Mouse (Mus musculus): ENCODE data around the gene Rab4a.
A peak's percentile ranks its signal among the peaks of the same experiment; 100 is the strongest.

Rab4a gene

GRCm38 (mm10) chr8:123854733-123855475, 49.1 kb downstream of the Rab4a start:
- DNase-seq, result no peak

DNA sequence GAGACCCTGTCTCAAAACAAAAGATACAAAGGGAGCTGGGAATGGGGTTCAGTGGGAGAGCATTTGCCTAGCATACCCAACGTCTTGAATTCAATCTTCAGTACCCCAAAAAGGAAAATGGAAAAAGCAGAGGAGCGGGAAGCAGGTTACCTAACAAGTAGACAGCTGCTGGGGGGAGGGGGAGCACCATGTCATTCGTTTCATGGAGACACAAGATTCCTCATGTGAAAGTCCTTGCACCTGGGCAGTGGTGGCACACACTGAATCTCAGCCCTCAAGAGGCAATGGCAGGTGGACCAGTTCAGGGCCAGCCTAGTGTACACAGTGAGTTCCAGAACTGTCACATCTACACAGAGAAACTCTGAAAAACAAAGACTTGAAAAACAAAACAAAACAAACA, 51.6 kb downstream of the Rab4a start:
- DNase-seq, result no peak

- DNase-seq, result peak; percentile 7
Observed at GRCm38 (mm10) chr8:123858574-123858940, 52.8 kb downstream of the Rab4a start.

GRCm38 (mm10) chr8:123858941-123859647, 53.3 kb downstream of the Rab4a start:
- peak; percentile 94 for DNase-seq

DNA sequence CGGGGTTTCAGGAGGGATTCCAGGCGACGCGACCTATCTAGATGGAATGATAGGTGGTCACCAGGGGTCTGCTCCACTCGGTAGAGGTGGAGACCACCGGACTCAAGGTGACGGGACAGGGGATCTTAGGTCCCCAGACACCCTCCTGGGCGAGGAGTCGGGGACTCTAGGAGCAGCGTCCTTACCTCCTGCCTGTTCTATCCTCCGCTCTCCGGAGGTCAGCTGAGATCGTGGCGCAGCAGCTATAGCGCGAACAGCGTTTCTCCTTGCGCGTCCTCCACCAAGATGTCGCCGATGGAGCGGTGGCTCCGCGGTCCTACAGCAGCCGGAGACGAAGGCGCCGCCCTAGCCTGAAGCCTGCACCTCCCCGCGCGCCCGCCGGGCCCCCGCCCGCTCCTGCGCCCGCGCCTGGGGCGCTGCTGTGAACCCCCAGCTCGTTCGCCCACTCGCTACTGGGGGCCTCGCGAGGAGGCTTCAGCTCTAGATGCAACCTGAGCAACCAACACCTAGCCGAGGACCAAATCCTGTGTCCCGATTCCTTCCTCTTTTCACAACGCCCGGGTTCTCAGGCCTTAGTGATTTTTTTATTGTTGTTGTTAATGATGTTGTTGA, 54.0 kb downstream of the Rab4a start, which contains the start of gene Ccsap:
TSS of gene Ccsap (minus strand) at position 562 of the 612 bp plus-strand sequence.
- DNase-seq, result peak; percentile 43

DNA sequence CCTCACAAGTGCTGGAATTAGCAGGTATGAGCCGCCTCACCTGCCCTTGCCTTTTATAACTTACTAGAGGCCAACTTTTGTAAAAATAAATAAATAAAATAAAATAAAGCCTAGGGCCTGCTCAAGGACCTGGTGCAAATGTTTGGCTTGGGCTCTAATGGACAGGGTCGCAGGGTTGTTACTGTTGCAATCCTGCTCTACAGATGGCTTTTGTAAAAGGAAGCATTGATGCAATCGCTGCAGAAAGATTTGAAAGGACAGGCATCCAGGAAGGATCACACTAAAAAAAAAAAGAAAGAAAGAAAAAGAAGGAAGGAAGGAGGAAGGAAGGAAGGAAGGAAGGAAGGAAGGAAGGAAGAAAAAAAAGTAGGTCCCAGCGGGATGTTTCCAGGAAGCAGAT, 54.6 kb downstream of the Rab4a start:
- no peak for DNase-seq

- DNase-seq, result no peak
Observed at GRCm38 (mm10) chr8:123865786-123866185, 60.0 kb downstream of the Rab4a start.

DNA sequence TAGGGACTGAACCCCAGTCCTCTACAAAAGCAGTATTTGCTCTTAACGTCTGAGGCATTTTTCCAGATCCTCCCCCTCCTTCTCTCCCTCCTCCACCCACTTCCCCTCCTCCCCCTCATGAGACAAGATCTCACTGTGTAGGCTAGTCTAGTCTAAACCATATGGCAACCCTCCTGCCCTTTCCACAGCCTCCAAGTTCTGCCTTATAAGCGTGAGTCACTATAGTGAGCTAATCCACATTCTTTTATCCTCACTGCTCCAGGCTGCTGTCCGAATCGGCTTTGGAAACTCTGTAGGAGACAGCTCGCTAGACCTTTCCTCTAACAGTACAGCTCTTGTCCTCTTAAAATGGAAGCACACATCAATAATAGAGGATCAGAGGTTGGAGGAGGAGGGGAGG, 61.2 kb downstream of the Rab4a start:
- no peak for DNase-seq

- no peak for DNase-seq
Observed at GRCm38 (mm10) chr8:123872048-123872447, 66.3 kb downstream of the Rab4a start.

DNA sequence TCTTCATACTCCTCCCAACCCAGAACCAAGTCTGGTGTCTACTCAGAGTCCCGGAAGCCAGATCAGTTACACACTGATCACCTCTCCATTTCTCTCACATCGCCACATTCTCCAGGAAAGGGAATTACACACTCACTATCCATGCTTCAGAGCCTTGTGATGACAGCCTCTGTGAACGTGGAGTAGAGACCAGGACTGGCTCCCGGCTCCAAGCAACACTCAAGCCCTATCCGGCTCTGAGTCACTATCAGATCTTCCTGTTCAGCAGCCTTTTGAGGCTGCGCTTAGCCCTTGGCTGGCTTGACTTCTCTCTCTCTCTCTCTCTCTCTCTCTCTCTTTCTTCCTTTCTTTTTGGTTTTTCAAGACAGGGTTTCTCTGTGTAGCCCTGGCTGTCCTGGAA, 67.6 kb downstream of the Rab4a start:
- no peak for DNase-seq

DNA sequence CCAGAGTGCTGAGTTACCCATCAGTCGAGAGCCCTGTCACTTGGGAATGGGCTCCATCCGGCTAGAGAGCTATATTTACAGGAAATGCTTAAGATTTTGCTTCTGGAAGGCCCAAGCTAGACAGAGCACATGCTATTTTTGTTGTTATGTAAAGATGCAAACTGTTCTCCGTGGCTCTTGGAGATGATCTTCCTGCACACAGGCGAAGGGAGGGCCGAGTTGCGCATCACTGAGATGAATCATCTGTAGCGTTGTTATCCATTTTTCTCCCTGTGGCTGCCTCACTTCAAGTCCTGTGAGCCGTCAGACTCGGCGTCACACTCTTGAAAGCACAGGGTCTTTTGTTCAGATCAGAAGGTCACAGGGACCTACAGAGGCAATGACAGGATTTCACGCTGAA, 68.5 kb downstream of the Rab4a start:
- no peak for DNase-seq

DNA sequence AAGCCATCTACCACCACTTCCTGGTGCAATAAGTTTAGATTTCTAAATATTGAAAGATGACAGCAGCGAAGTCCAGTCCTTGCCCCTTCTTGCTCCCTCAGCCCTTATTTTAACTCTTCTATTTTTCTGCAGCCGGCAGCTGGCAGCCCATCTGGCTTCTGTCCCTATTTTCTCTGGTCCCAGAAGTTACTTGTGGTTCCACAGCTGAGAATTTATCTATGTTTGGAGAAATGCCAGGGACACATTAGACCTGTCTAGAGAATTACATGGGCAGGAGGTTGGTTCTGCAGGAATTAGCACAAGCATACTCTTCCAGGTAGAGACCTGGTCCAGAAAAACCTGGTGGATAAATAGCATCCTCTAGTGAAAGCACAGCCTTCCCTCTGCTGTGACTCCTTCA, 72.1 kb downstream of the Rab4a start:
- DNase-seq, result no peak

DNA sequence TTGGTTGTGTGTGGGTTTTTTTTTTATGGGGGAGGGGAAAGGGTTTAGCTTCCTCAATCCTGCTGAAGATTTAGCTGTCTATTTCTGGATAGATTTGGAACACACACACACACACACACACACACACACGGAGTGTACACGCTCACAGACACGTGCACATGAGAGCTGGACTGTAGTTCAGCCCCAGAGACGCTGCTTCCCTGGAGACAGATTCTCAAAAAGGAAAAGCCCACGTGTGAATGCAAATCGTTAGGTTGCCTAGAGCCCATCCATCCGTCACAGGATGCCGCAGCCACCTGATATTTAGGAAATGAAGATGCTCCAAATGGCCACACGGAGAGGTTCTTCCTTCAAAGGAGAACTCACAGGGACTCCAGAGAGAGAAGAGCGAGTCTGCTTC, 74.5 kb downstream of the Rab4a start:
- DNase-seq, result no peak

GRCm38 (mm10) chr8:123880821-123881350, 75.1 kb downstream of the Rab4a start:
- DNase-seq, result no peak

DNA sequence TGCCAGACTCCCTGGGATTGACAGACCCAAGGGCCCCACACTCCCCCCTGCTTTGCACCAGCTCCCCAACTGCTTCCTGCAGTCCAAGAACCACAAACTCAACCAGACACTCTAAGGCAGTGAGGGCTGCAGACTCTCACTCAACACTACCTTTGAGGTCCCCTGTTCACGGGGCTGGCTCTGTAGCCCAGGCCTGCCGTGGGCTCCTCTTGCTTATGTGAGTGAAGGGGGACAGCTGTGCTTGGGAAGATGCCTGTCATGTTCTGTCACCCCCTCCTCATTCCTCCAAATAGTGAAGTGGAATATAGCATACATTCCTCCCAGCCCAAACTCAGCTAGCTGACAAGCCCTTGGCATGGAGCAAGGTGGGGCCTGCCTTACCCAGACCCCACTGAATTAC, 76.6 kb downstream of the Rab4a start:
- no peak for DNase-seq

- DNase-seq, result no peak
Observed at GRCm38 (mm10) chr8:123883094-123883493, 77.3 kb downstream of the Rab4a start.
